Mouse (Mus musculus) mature B cell (primary cell): ENCODE data around the gene Kansl1.

Experiments
- in situ Hi-C: fragments of 300-500 bp; cut with MboI; formaldehyde crosslinking; loops from 2 replicates; pipeline ENCODE4 v1.14.3; 2019

The Kansl1 gene

GRCm38 (mm10) chr11:104309377-104310225 lies 159.1 kb downstream of the Kansl1 start:
- in situ Hi-C loops: no loop called here

- in situ Hi-C loops: no loop called here
These were observed 161.5 kb downstream of the Kansl1 start for GRCm38 (mm10) chr11:104307136-104307535.

- in situ Hi-C loops: no loop called here
These were observed 162.2 kb downstream of the Kansl1 start for GRCm38 (mm10) chr11:104306483-104306882.

- in situ Hi-C loops: no loop called here
These were observed 162.9 kb downstream of the Kansl1 start for GRCm38 (mm10) chr11:104305711-104306110.

- in situ Hi-C loops: no loop called here
These were observed 165.3 kb downstream of the Kansl1 start for GRCm38 (mm10) chr11:104303088-104303960.

- in situ Hi-C loops: no loop called here
These were observed 166.0 kb downstream of the Kansl1 start for GRCm38 (mm10) chr11:104302628-104303027.

- in situ Hi-C loops: no loop called here
These were observed 171.0 kb downstream of the Kansl1 start for GRCm38 (mm10) chr11:104297671-104298070.

GRCm38 (mm10) chr11:104295656-104296055 lies 173.0 kb downstream of the Kansl1 start:
- in situ Hi-C loops: no loop called here

GRCm38 (mm10) chr11:104295145-104295544 lies 173.5 kb downstream of the Kansl1 start:
- in situ Hi-C loops: no loop called here

- in situ Hi-C loops: no loop called here
These were observed 175.4 kb downstream of the Kansl1 start for GRCm38 (mm10) chr11:104293241-104293640.

- in situ Hi-C loops: no loop called here
These were observed 176.0 kb downstream of the Kansl1 start for GRCm38 (mm10) chr11:104292443-104293220.

- in situ Hi-C loops: no loop called here
These were observed 179.2 kb downstream of the Kansl1 start for GRCm38 (mm10) chr11:104289199-104290031.

- in situ Hi-C loops: no loop called here
These were observed 179.8 kb downstream of the Kansl1 start for GRCm38 (mm10) chr11:104288835-104289198.

- in situ Hi-C loops: no loop called here
These were observed 181.5 kb downstream of the Kansl1 start for GRCm38 (mm10) chr11:104287113-104287512.
